Mouse (Mus musculus): Measurements from ENCODE around the gene Eif3i. TPM values are rescaled to one million over a fixed set of nuclear protein-coding genes. Genes with fewer than 3 reads are reported as not detected.

Gene Eif3i
- 216 and 220 TPM in 2 replicates for polyA plus RNA-seq (2015; fragmentation: Nextera tagmentation; extraction: Ambion mirVana)

GRCm38 (mm10) chr4:129600233-129601158 is at the start of gene Eif3i, which contains the start of gene Tmem234:
TSS of gene Eif3i (minus strand) at chr4:129600648.
TSS of gene Tmem234 (plus strand) at chr4:129600668.
- Histone ChIP-seq H3K27ac (ENCODE audit: low read length) (peak within 1 kb of the TSS; percentile 70), H3K4me3 (replicated peaks; ENCODE audit: low read length) (peak within 1 kb of the TSS; percentile 73), H3K4me1 (replicated peaks; ENCODE audit: control insufficient read depth, insufficient read depth, low read length) (peaks cover 26% of the 10 kb centered on the region), H3K4me2 (ENCODE audit: low read length) (peak within 1 kb of the TSS; percentile 87), H3K36me3 (ENCODE audit: control insufficient read depth, insufficient read depth) (peaks cover 5% of the 10 kb centered on the region), H3K9ac (replicated peaks; ENCODE audit: low read depth, low read length) (peak within 1 kb of the TSS; percentile 95), H3K9me3 (ENCODE audit: control insufficient read depth, low read length) (no peaks in the 10 kb centered on the region), H3K27me3 (replicated peaks; ENCODE audit: control insufficient read depth, insufficient read depth, low read length) (no peaks in the 10 kb centered on the region)
- 0% methylated on average over 74 of the region's 74 CpGs for WGBS
- ATAC-seq, result peak; percentile 96

GRCm38 (mm10) chr4:129648656-129649055 is 48.2 kb upstream of the Eif3i start:
- WGBS, result 96% methylated on average over 1 of the region's 1 CpGs
- no peak for ATAC-seq
- H3K36me3 ChIP-seq (ENCODE audit: control insufficient read depth, insufficient read depth), result peaks cover 33% of the 10 kb centered on the region

GRCm38 (mm10) chr4:129645204-129645603 is 44.8 kb upstream of the Eif3i start:
- H3K36me3 ChIP-seq (ENCODE audit: control insufficient read depth, insufficient read depth), result peaks cover 15% of the 10 kb centered on the region
- H3K9me3 ChIP-seq (ENCODE audit: control insufficient read depth, low read length), result no peaks in the 10 kb centered on the region
- no peak for ATAC-seq
- H3K4me3 ChIP-seq (replicated peaks; ENCODE audit: low read length), result no peak overlapping the region
- 85% methylated on average over 6 of the region's 6 CpGs for WGBS
- H3K4me1 ChIP-seq (replicated peaks; ENCODE audit: control insufficient read depth, insufficient read depth, low read length), result peaks cover 6% of the 10 kb centered on the region
- no peak overlapping the region for H3K4me2 ChIP-seq (ENCODE audit: low read length)
- no peaks in the 10 kb centered on the region for H3K27me3 ChIP-seq (replicated peaks; ENCODE audit: control insufficient read depth, insufficient read depth, low read length)
- no peak overlapping the region for H3K27ac ChIP-seq (ENCODE audit: low read length)
- H3K9ac ChIP-seq (replicated peaks; ENCODE audit: low read depth, low read length), result no peak overlapping the region

More at GRCm38 (mm10) chr4:129648656-129649055, 48.2 kb upstream of the Eif3i start:
- Histone ChIP-seq H3K4me3 (replicated peaks; ENCODE audit: low read length) (no peak overlapping the region), H3K4me2 (ENCODE audit: low read length) (no peak overlapping the region), H3K4me1 (replicated peaks; ENCODE audit: control insufficient read depth, insufficient read depth, low read length) (no peaks in the 10 kb centered on the region), H3K9ac (replicated peaks; ENCODE audit: low read depth, low read length) (no peak overlapping the region), H3K27ac (ENCODE audit: low read length) (no peak overlapping the region), H3K27me3 (replicated peaks; ENCODE audit: control insufficient read depth, insufficient read depth, low read length) (no peaks in the 10 kb centered on the region), H3K9me3 (ENCODE audit: control insufficient read depth, low read length) (no peaks in the 10 kb centered on the region)

- Histone ChIP-seq H3K9ac (replicated peaks; ENCODE audit: low read depth, low read length) (no peak overlapping the region), H3K36me3 (ENCODE audit: control insufficient read depth, insufficient read depth) (peaks cover 11% of the 10 kb centered on the region; the same call in 1 of the 2 replicates), H3K4me3 (replicated peaks; ENCODE audit: low read length) (no peak overlapping the region; the same call in 1 of the 2 replicates), H3K27me3 (replicated peaks; ENCODE audit: control insufficient read depth, insufficient read depth, low read length) (no peaks in the 10 kb centered on the region), H3K4me2 (ENCODE audit: low read length) (peak overlapping the region; percentile 27), H3K27ac (ENCODE audit: low read length) (no peak overlapping the region), H3K9me3 (ENCODE audit: control insufficient read depth, low read length) (no peaks in the 10 kb centered on the region), H3K4me1 (replicated peaks; ENCODE audit: control insufficient read depth, insufficient read depth, low read length) (peaks cover 30% of the 10 kb centered on the region)
- 36% methylated on average over 5 of the region's 5 CpGs for WGBS
- no peak for ATAC-seq
These were observed 41.3 kb upstream of the Eif3i start for GRCm38 (mm10) chr4:129641756-129642155.

- peak within 1 kb of the TSS; percentile 71 for H3K9ac ChIP-seq (replicated peaks; ENCODE audit: low read depth, low read length)
- under 1% methylated on average over 55 of the region's 60 CpGs for WGBS
- no peaks in the 10 kb centered on the region for H3K9me3 ChIP-seq (ENCODE audit: control insufficient read depth, low read length)
- no peaks in the 10 kb centered on the region for H3K27me3 ChIP-seq (replicated peaks; ENCODE audit: control insufficient read depth, insufficient read depth, low read length)
- peak within 1 kb of the TSS; percentile 67 for H3K4me3 ChIP-seq (replicated peaks; ENCODE audit: low read length)
- H3K4me1 ChIP-seq (replicated peaks; ENCODE audit: control insufficient read depth, insufficient read depth, low read length), result peaks cover 30% of the 10 kb centered on the region
- H3K36me3 ChIP-seq (ENCODE audit: control insufficient read depth, insufficient read depth), result peaks cover 14% of the 10 kb centered on the region; the same call in 1 of the 2 replicates
- peak within 1 kb of the TSS; percentile 94 for H3K27ac ChIP-seq (ENCODE audit: low read length)
- H3K4me2 ChIP-seq (ENCODE audit: low read length), result peak within 1 kb of the TSS; percentile 81
- ATAC-seq, result peak; percentile 96
These were observed 40.4 kb upstream of the Eif3i start, which contains the start of gene Txlna for GRCm38 (mm10) chr4:129640638-129641467. TSS of gene Txlna (minus strand) at chr4:129641065.

- 0 out of 2 replicates have a peak, but pooled peaks have one; percentile 4 for ATAC-seq
- Histone ChIP-seq H3K9me3 (ENCODE audit: control insufficient read depth, low read length) (no peaks in the 10 kb centered on the region), H3K9ac (replicated peaks; ENCODE audit: low read depth, low read length) (peak overlapping the region; percentile 71), H3K4me3 (replicated peaks; ENCODE audit: low read length) (peak overlapping the region; percentile 67), H3K4me1 (replicated peaks; ENCODE audit: control insufficient read depth, insufficient read depth, low read length) (peaks cover 30% of the 10 kb centered on the region), H3K27ac (ENCODE audit: low read length) (peak overlapping the region; percentile 86), H3K27me3 (replicated peaks; ENCODE audit: control insufficient read depth, insufficient read depth, low read length) (no peaks in the 10 kb centered on the region), H3K36me3 (ENCODE audit: control insufficient read depth, insufficient read depth) (peaks cover 18% of the 10 kb centered on the region; the same call in 1 of the 2 replicates), H3K4me2 (ENCODE audit: low read length) (peak overlapping the region; percentile 81)
- 2% methylated on average over 17 of the region's 17 CpGs for WGBS
These were observed 39.7 kb upstream of the Eif3i start for GRCm38 (mm10) chr4:129640101-129640637.

- ATAC-seq, result no peak
- peak overlapping the region; percentile 71; the same call in 1 of the 2 replicates for H3K9ac ChIP-seq (replicated peaks; ENCODE audit: low read depth, low read length)
- H3K4me3 ChIP-seq (replicated peaks; ENCODE audit: low read length), result peak overlapping the region; percentile 67
These were observed 38.8 kb upstream of the Eif3i start for GRCm38 (mm10) chr4:129639221-129639620.

GRCm38 (mm10) chr4:129633852-129634251 is 33.4 kb upstream of the Eif3i start:
- no peak overlapping the region for H3K4me3 ChIP-seq (replicated peaks; ENCODE audit: low read length)
- H3K27me3 ChIP-seq (replicated peaks; ENCODE audit: control insufficient read depth, insufficient read depth, low read length), result no peaks in the 10 kb centered on the region
- no peak overlapping the region for H3K27ac ChIP-seq (ENCODE audit: low read length)
- no peak overlapping the region for H3K4me2 ChIP-seq (ENCODE audit: low read length)
- H3K36me3 ChIP-seq (ENCODE audit: control insufficient read depth, insufficient read depth), result peaks cover 74% of the 10 kb centered on the region
- no peak overlapping the region for H3K9ac ChIP-seq (replicated peaks; ENCODE audit: low read depth, low read length)
- WGBS, result 98% methylated on average over 6 of the region's 6 CpGs
- no peak for ATAC-seq
- H3K9me3 ChIP-seq (ENCODE audit: control insufficient read depth, low read length), result no peaks in the 10 kb centered on the region
- peaks cover 20% of the 10 kb centered on the region for H3K4me1 ChIP-seq (replicated peaks; ENCODE audit: control insufficient read depth, insufficient read depth, low read length)

More at GRCm38 (mm10) chr4:129639221-129639620, 38.8 kb upstream of the Eif3i start:
- Histone ChIP-seq H3K4me2 (ENCODE audit: low read length) (peak overlapping the region; percentile 81), H3K9me3 (ENCODE audit: control insufficient read depth, low read length) (no peaks in the 10 kb centered on the region), H3K27ac (ENCODE audit: low read length) (no peak overlapping the region), H3K36me3 (ENCODE audit: control insufficient read depth, insufficient read depth) (peaks cover 26% of the 10 kb centered on the region), H3K27me3 (replicated peaks; ENCODE audit: control insufficient read depth, insufficient read depth, low read length) (no peaks in the 10 kb centered on the region), H3K4me1 (replicated peaks; ENCODE audit: control insufficient read depth, insufficient read depth, low read length) (peaks cover 30% of the 10 kb centered on the region)
- 85% methylated on average over 15 of the region's 15 CpGs for WGBS
